Mouse (Mus musculus): ENCODE measurements around the gene Ttc1. TPM values are rescaled to one million over a fixed set of nuclear protein-coding genes. Genes with fewer than 3 reads are reported as not detected.

Gene Ttc1
- total and polyA plus RNA-seq, 2 experiments from 2014 or later: 16.4 to 68.7 TPM

DNA sequence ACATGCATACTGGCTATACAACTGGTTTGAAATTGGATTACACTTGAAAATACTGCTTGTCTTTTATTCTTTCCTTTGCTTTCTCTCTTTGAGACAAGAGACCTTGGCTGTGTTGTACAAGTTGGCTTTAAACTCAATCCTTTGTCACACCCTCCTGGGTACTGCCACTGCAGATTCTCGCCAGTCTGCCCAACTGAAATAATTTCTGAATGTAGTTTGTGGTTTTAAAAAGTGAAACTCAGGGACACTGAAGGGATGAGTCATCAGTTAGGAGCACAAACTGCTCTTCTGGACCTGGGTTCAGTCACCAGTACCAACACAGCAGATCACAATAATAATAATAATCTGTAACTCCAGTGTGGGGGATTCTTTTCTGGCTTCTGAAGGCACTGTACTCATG, 44.3 kb downstream of the Ttc1 start:
- H3K4me2 ChIP-seq (ENCODE audit: low read depth, low read length): no peak overlapping the region
- H3K27me3 ChIP-seq (ENCODE audit: control insufficient read depth, insufficient read depth, low read length): no peaks in the 10 kb centered on the region
- no peak overlapping the region for H3K4me3 ChIP-seq (ENCODE audit: low read depth, low read length)
- H3K9me3 ChIP-seq (replicated peaks; ENCODE audit: control insufficient read depth, low read length): no peaks in the 10 kb centered on the region
- DNase-seq (ENCODE audit: low spot score) (no peak), ATAC-seq (ENCODE audit: insufficient read depth, low read depth) (no peak)
- peaks cover 25% of the 10 kb centered on the region for H3K36me3 ChIP-seq (replicated peaks; ENCODE audit: control insufficient read depth, insufficient read depth, low read length)
- whole genome bisulfite sequencing: 39% methylated on average over 1 of the region's 1 CpGs
- no peak for TF ChIP-seq EP300 (IDR thresholded peaks at IDR 0.05; ENCODE audit: low read depth)
- no peak for TF ChIP-seq CTCF (IDR thresholded peaks at IDR 0.05; ENCODE audit: low read depth)
- peak overlapping the region; percentile 22 for H3K27ac ChIP-seq (ENCODE audit: low read depth)
- peaks cover 15% of the 10 kb centered on the region; the same call in 1 of the 2 replicates for H3K4me1 ChIP-seq (ENCODE audit: control insufficient read depth, insufficient read depth)
- no peak overlapping the region for H3K9ac ChIP-seq (replicated peaks; ENCODE audit: low read depth, low read length)

DNA sequence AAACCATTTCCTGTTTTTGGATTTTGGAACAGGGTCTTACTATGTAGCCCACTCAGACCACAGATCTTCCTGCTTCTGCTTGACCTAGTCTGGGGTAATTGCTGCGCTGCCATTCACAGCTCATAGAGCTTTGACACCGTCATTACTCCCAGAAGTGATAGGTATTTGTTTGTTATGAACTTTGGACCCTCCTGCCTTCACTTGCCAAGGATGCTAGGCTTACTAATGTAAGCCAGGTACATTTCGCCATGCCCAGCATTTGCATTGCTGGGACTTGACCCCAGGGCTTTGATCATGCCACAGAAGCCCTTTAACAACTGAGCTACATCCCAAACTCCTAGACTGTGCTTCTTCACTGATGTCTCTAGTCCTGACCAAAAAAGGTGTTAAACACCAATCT, 47.5 kb downstream of the Ttc1 start:
- ATAC-seq (ENCODE audit: insufficient read depth, low read depth) (no peak), DNase-seq (ENCODE audit: low spot score) (no peak)
- peaks cover 9% of the 10 kb centered on the region; the same call in 1 of the 2 replicates for H3K4me1 ChIP-seq (ENCODE audit: control insufficient read depth, insufficient read depth)
- WGBS: 95% methylated on average over 3 of the region's 3 CpGs
- no peak overlapping the region for H3K9ac ChIP-seq (replicated peaks; ENCODE audit: low read depth, low read length)
- TF ChIP-seq EP300 (IDR thresholded peaks at IDR 0.05; ENCODE audit: low read depth): no peak
- no peak for TF ChIP-seq CTCF (IDR thresholded peaks at IDR 0.05; ENCODE audit: low read depth)
- no peak overlapping the region for H3K4me2 ChIP-seq (ENCODE audit: low read depth, low read length)
- no peaks in the 10 kb centered on the region for H3K9me3 ChIP-seq (replicated peaks; ENCODE audit: control insufficient read depth, low read length)
- peaks cover 32% of the 10 kb centered on the region for H3K36me3 ChIP-seq (replicated peaks; ENCODE audit: control insufficient read depth, insufficient read depth, low read length)
- no peak overlapping the region for H3K4me3 ChIP-seq (ENCODE audit: low read depth, low read length)
- H3K27ac ChIP-seq (ENCODE audit: low read depth): no peak overlapping the region
- no peaks in the 10 kb centered on the region for H3K27me3 ChIP-seq (ENCODE audit: control insufficient read depth, insufficient read depth, low read length)

DNA sequence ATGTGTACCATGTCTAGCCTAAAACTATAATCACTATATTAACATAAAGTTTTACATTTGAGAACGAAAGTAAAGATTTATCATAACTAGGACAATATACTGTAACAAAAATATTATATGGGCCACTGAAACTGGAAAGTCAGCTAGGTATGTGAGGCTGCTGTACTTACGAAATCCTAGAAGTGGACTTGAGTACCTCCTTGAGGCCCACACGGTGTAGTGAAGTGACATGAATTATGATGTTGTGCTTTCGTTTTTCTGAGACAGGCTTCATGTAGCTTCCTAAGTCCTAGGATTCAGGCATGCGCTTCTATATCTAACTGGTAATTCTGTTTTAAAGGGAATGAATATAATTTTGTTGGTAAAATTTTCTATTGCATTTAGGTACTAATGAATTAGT, 49.2 kb downstream of the Ttc1 start:
- Histone ChIP-seq H3K9ac (replicated peaks; ENCODE audit: low read depth, low read length) (no peak overlapping the region), H3K9me3 (replicated peaks; ENCODE audit: control insufficient read depth, low read length) (no peaks in the 10 kb centered on the region), H3K36me3 (replicated peaks; ENCODE audit: control insufficient read depth, insufficient read depth, low read length) (peaks cover 28% of the 10 kb centered on the region), H3K27ac (ENCODE audit: low read depth) (no peak overlapping the region), H3K4me2 (ENCODE audit: low read depth, low read length) (no peak overlapping the region), H3K27me3 (ENCODE audit: control insufficient read depth, insufficient read depth, low read length) (no peaks in the 10 kb centered on the region), H3K4me1 (ENCODE audit: control insufficient read depth, insufficient read depth) (peaks cover 6% of the 10 kb centered on the region; the same call in 1 of the 2 replicates), H3K4me3 (ENCODE audit: low read depth, low read length) (no peak overlapping the region)
- 73% methylated on average over 5 of the region's 5 CpGs for WGBS
- no peak for ATAC-seq (ENCODE audit: insufficient read depth, low read depth)
- TF ChIP-seq CTCF (IDR thresholded peaks at IDR 0.05; ENCODE audit: low read depth): no peak
- TF ChIP-seq EP300 (IDR thresholded peaks at IDR 0.05; ENCODE audit: low read depth): no peak
- DNase-seq (ENCODE audit: low spot score): no peak

DNA sequence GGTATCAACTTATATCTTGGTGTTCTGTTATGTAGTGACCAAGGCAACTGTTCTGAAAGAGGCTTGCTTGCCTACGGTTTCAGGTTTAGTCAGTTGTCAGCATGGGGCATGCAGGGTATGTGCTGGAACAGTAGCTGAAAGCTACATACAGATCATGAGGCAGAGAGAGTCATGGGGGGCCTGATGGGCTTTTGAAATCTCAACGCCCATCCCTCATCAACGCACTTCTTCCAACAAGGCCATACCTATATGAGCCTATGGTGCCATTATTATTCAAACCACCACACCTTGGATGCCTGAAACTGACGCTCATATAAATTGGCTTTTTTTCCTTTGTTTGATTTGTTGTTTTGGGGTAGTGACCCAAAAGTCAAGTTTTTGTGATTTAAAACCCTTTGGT, 51.2 kb downstream of the Ttc1 start:
- no peak overlapping the region for H3K27ac ChIP-seq (ENCODE audit: low read depth)
- WGBS: 91% methylated on average over 4 of the region's 4 CpGs
- H3K4me2 ChIP-seq (ENCODE audit: low read depth, low read length): no peak overlapping the region
- no peaks in the 10 kb centered on the region for H3K27me3 ChIP-seq (ENCODE audit: control insufficient read depth, insufficient read depth, low read length)
- peaks cover 46% of the 10 kb centered on the region for H3K36me3 ChIP-seq (replicated peaks; ENCODE audit: control insufficient read depth, insufficient read depth, low read length)
- no peaks in the 10 kb centered on the region for H3K4me1 ChIP-seq (ENCODE audit: control insufficient read depth, insufficient read depth)
- no peaks in the 10 kb centered on the region for H3K9me3 ChIP-seq (replicated peaks; ENCODE audit: control insufficient read depth, low read length)
- no peak overlapping the region for H3K9ac ChIP-seq (replicated peaks; ENCODE audit: low read depth, low read length)
- TF ChIP-seq EP300 (IDR thresholded peaks at IDR 0.05; ENCODE audit: low read depth) (no peak), CTCF (IDR thresholded peaks at IDR 0.05; ENCODE audit: low read depth) (no peak)
- no peak overlapping the region for H3K4me3 ChIP-seq (ENCODE audit: low read depth, low read length)
- DNase-seq (ENCODE audit: low spot score) (no peak), ATAC-seq (ENCODE audit: insufficient read depth, low read depth) (no peak)

DNA sequence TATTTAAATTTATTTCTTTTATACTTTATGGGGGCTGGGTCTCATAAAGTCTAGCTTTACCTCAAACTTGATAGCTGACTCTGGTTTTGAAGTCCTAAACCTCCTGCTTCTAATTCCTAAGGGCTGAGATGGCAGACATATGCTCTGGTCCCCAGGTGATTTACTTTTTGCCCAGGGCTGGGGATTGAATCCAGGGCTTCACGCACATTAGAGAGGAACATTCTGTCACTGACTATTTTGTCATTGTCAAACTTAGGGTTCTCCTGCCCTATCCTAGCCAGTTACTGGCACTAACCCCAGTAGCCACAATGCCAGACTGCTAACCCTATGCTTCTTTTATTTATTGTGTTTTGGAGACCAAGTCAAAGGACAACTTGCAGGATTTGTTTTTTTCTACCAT, 59.0 kb downstream of the Ttc1 start:
- H3K4me1 ChIP-seq (ENCODE audit: control insufficient read depth, insufficient read depth): no peaks in the 10 kb centered on the region
- peaks cover 68% of the 10 kb centered on the region for H3K36me3 ChIP-seq (replicated peaks; ENCODE audit: control insufficient read depth, insufficient read depth, low read length)
- no peak overlapping the region for H3K27ac ChIP-seq (ENCODE audit: low read depth)
- TF ChIP-seq EP300 (IDR thresholded peaks at IDR 0.05; ENCODE audit: low read depth) (no peak), CTCF (IDR thresholded peaks at IDR 0.05; ENCODE audit: low read depth) (no peak)
- WGBS: 97% methylated on average over 1 of the region's 1 CpGs
- no peaks in the 10 kb centered on the region for H3K27me3 ChIP-seq (ENCODE audit: control insufficient read depth, insufficient read depth, low read length)
- H3K4me3 ChIP-seq (ENCODE audit: low read depth, low read length): no peak overlapping the region
- H3K9ac ChIP-seq (replicated peaks; ENCODE audit: low read depth, low read length): no peak overlapping the region
- DNase-seq (ENCODE audit: low spot score) (no peak), ATAC-seq (ENCODE audit: insufficient read depth, low read depth) (no peak)
- H3K4me2 ChIP-seq (ENCODE audit: low read depth, low read length): no peak overlapping the region
- H3K9me3 ChIP-seq (replicated peaks; ENCODE audit: control insufficient read depth, low read length): no peaks in the 10 kb centered on the region

All from heart, postnatal 0 days (tissue).